Comparison of ENCODE assay signal across 17 mouse cellular contexts in the genomic region with DNA sequence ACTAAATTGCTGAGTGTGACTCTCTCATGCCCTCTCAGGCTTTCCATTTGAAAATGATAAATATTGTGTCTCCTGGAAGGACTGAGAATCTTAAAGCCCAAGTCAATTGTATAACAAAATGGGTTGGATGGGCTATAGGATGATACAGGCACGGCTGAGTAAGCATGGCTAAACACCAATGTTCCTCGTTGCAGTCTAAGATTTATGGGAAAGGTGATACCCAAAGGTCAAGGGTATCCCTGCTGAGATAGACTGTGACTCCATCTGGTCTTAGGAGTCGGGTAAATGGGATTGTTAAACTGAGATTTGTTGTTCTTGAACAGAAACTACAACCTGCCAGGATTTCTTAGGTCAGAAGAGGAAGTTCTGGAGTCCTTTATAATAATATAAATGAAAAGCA.
"Had no signal": no experiment of that assay in that cellular context is flagged by ENCODE, and none has a peak within 500 bp of the region (broad histone marks: within the 10 kb centered on the region; RNA-seq: fewer than 3 reads in every experiment).

No protein-coding gene starts in this region.

- H3K27me3 ChIP-seq: midbrain, embryonic 13.5 days; midbrain, embryonic 15.5 days; neural tube, embryonic 13.5 days; neural tube, embryonic 15.5 days had no signal

- H3K9ac ChIP-seq: lung, embryonic 14.5 days; midbrain, embryonic 13.5 days; midbrain, embryonic 15.5 days; neural tube, embryonic 13.5 days; neural tube, embryonic 15.5 days had no signal

- DNase-seq: lung, adult 18-20 months; lung, embryonic 14.5 days; lung, postnatal 10 days; lung, postnatal 4 days; retina, postnatal 1 day; right cerebral cortex, adult 18-20 months; right cerebral cortex, postnatal 25 days; right cerebral cortex, postnatal 4 days; spleen, adult 18-20 months; thymus, adult 18-20 months; thymus, postnatal 14 days; thymus, postnatal 36 days had no signal

- ATAC-seq: midbrain, embryonic 13.5 days; midbrain, embryonic 15.5 days had no signal

- H3K36me3 ChIP-seq: midbrain, embryonic 13.5 days; midbrain, embryonic 15.5 days; neural tube, embryonic 13.5 days; neural tube, embryonic 15.5 days had no signal

- H3K4me3 ChIP-seq: midbrain, embryonic 13.5 days; midbrain, embryonic 15.5 days; neural tube, embryonic 13.5 days; neural tube, embryonic 15.5 days had no signal

- H3K27ac ChIP-seq: midbrain, embryonic 13.5 days; midbrain, embryonic 15.5 days; neural tube, embryonic 13.5 days; neural tube, embryonic 15.5 days had no signal

- H3K4me1 ChIP-seq: midbrain, embryonic 13.5 days; midbrain, embryonic 15.5 days; neural tube, embryonic 13.5 days; neural tube, embryonic 15.5 days had no signal

- H3K9me3 ChIP-seq: midbrain, embryonic 13.5 days; midbrain, embryonic 15.5 days; neural tube, embryonic 13.5 days; neural tube, embryonic 15.5 days had no signal

- H3K4me2 ChIP-seq: lung, embryonic 14.5 days; midbrain, embryonic 11.5 days; midbrain, embryonic 13.5 days; midbrain, embryonic 15.5 days; neural tube, embryonic 13.5 days; neural tube, embryonic 15.5 days had no signal
